Mouse (Mus musculus): ENCODE measurements around the gene Pnmal2.
A peak's percentile ranks its signal among the peaks of the same experiment; 100 is the strongest.

Gene Pnmal2

GRCm38 (mm10) chr7:16944061-16944807, at the start of gene Pnmal2:
TSS of gene Pnmal2 (plus strand) at chr7:16944682.
- DNase-seq (ENCODE audit: low spot score) = peak; percentile 83

GRCm38 (mm10) chr7:16895000-16895399, 49.5 kb upstream of the Pnmal2 start:
- DNase-seq (ENCODE audit: low spot score) = no peak

DNA sequence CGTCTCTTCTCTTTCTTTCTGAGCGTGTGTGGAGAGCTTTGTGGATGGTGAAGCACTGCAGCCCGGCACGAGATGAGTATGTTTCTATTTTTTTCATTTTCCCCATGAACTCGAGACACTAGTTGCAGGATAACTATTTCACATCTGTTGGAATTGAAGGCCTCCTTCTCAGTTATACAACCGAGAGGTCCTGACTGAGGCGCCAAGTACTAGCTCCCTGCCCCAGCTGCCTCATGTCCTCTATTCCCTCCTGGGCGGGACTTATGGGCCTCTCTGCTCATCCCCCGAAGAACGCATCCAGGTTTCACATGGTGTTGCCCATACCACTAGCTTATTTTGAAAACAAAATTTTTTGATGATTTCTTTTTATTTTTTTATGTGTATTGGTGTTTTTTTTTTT, 49.0 kb upstream of the Pnmal2 start:
- DNase-seq (ENCODE audit: low spot score) = no peak

DNA sequence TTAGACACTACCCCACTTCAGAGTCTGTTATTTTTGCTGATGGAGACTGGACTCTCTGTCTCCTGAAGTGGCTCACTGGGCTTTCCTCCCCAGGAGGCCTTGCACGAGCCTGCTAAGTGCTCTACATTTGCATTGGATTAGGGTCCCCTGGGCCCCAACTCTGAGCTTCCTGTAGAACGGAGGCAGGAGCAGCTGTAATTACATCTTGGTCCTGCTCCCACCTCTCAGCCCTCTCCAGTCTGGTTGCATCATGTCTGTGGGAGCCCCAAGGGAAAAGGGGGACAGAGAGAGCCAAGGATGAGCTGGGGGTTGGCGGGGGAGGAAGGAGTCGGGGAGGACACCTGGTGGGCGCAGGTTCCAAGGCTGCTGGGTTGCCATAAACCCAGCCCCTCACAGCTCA, 44.0 kb upstream of the Pnmal2 start:
- DNase-seq (ENCODE audit: low spot score) = no peak

GRCm38 (mm10) chr7:16903439-16903955, 41.0 kb upstream of the Pnmal2 start:
- no peak for DNase-seq (ENCODE audit: low spot score)

DNA sequence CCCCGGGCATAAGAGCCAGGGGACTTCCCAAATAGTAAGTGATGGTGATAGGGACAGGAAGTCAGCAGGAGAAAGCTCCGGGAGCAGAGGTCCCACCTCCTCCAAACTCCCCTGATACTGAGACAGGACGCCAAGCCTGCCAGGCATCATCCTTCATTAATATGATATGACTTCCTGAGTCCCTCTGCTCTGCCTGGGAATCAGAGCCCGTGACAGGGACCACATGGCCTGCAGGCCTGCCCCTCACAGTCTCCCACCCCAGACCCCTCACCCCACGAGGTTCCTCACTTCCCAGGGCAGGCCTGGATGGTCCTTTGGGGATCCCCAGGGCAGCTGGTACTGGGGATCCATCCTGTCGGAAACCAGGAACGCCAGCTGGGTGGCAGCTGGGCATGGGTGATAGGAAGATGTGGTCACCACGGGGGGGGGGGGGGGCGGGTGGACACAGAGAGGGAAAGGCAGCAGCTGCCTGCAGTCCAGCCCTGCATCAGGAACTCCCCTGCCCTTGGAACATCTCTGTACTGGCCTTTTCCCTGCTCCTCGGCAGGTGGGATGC, 40.3 kb upstream of the Pnmal2 start:
- no peak for DNase-seq (ENCODE audit: low spot score)

- DNase-seq (ENCODE audit: low spot score) = no peak
These were observed 38.9 kb upstream of the Pnmal2 start for GRCm38 (mm10) chr7:16905491-16906021.

- DNase-seq (ENCODE audit: low spot score) = no peak
These were observed 38.2 kb upstream of the Pnmal2 start, which contains the start of gene Ptgir for GRCm38 (mm10) chr7:16906281-16906680. TSS of gene Ptgir (plus strand) at chr7:16906490.

DNA sequence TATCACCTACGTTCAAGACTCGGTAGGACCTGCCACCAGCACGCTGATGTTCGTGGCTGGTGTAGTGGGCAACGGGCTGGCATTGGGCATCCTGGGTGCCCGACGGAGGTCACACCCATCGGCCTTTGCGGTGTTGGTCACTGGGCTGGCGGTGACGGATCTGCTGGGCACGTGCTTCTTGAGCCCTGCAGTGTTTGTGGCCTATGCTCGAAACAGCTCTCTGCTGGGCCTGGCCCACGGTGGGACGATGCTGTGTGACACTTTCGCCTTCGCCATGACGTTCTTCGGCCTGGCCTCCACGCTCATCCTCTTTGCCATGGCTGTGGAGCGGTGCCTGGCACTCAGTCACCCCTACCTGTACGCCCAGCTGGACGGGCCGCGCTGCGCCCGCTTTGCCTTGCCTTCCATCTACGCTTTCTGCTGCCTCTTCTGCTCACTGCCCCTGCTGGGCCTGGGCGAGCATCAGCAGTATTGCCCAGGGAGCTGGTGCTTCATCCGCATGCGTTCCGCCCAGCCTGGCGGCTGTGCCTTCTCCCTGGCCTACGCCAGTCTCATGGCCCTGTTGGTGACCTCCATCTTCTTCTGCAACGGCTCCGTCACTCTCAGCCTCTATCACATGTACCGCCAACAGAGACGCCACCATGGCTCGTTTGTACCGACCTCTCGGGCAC, 37.5 kb upstream of the Pnmal2 start:
- no peak for DNase-seq (ENCODE audit: low spot score)

DNA sequence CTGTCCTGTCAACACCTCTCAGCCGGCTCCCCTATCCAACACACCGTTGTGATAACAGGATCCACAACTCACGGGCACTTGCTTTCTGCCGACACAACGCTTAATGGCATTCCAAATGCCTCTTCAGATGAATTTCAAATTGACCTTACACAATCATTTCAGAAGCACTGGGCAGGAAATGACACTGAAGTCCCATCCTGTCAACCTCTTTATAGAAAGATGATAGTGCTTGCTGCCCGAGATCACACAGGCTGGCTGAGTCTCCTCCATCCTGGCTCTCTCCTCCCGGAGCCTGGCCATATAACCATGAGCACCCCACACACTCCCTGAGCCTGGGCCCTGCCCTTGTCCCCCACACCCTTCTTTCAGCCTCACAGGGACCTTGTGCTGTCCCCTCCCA, 36.6 kb upstream of the Pnmal2 start:
- DNase-seq (ENCODE audit: low spot score) = no peak

DNA sequence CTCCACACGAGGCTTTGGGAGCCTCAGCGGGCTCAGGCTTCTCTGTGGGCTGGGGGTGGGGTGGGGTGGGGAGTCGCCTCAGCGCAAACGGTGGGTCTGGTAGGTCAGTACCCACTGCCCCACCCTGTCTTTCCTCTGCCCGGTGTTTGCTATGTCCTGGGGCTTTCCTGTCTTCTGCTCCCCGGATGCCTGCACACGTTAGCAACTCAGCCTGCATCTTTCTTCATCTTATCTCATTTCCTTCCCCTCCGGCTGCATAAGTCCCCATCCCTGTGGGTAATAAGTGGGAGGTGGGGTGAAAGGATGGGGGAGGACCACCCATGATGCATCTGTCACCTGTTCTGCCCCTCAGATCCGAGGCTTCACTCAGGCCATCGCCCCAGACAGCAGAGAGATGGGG, 36.1 kb upstream of the Pnmal2 start:
- no peak for DNase-seq (ENCODE audit: low spot score)

GRCm38 (mm10) chr7:16908859-16909258, 35.6 kb upstream of the Pnmal2 start:
- DNase-seq (ENCODE audit: low spot score) = no peak

DNA sequence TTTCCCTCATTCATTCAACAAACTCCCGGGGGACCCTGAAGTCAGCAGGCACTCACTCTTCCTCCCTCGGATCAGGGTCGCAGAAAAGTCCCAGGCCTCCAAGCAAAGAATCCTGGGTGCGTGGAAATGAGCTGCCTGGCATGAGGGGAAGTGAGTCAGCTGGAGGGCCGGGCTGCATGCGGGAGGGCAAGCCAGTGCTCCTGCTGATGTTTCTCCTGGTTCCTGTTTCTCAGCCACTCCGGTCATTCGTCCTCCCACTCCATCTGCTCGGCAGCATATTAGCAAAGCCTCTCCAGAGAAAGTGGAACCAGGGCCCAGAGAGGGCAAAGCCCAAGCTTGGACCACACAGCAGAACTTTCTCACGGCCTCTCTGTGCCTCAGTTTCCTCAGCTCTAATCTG, 34.6 kb upstream of the Pnmal2 start:
- no peak for DNase-seq (ENCODE audit: low spot score)

- DNase-seq (ENCODE audit: low spot score) = no peak
These were observed 32.6 kb upstream of the Pnmal2 start for GRCm38 (mm10) chr7:16911904-16912303.

DNA sequence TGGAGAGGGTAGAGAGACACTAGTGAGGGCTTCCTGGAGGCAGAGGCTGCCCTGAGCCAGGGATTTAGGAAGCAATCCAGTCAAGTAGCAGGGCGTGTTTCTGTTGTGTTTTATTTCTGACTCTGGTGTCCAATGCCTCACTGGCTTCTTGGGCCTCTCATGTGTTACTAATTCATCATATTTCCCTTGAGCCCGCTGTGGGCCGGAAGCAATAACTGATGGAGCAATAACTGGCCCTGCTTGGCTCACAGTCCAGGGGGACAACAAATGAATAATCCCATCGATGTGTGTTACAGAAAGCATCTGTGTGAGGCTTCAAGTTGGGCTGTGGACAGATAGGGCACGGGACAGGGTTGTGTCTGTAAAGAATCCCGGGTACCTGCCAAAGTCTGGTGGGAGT, 32.1 kb upstream of the Pnmal2 start:
- no peak for DNase-seq (ENCODE audit: low spot score)

- DNase-seq (ENCODE audit: low spot score) = no peak
These were observed 30.6 kb upstream of the Pnmal2 start for GRCm38 (mm10) chr7:16913806-16914452.

DNA sequence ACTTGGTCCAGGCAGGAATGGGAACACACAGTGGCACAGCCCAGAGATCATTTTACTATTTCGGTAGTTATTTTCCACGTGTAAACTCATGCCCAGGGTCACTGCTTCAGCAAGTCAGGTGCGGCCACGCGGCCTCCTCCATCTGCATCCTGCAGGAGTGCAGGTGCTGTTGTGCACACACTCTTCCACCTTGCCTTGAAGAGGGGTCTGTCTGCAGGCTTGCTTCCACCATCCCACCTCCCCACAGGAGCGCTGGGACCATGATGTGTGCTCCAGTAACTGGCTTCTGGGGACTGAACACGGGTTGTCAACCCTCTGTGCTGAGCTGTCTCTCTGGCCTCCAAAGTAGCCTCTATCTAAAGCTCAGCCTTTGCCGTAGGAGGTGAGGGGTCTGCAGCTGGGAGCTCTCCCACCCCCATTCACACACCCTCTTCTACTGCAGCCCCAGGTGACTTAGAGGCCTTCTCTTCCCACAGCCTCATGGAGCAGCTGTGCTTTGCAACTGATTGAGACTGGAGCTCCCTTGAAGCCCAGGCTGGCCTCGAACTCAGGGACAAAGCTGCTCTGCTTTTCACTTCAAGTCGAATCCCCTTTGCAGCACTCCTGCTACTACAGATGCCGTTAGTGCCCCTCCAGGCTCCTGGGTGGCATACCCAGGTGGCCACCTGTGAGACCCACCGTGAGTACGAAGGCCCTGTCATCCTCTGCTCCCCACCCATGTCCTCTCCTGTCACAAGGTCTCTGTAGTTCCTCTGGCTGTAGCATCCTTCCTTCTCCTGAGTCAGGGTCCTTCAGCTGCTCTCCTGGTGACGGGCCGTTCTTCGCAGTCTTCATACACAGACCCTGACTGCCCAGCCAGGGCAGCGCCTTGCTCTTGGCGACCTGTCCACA, 29.8 kb upstream of the Pnmal2 start:
- no peak for DNase-seq (ENCODE audit: low spot score)

DNA sequence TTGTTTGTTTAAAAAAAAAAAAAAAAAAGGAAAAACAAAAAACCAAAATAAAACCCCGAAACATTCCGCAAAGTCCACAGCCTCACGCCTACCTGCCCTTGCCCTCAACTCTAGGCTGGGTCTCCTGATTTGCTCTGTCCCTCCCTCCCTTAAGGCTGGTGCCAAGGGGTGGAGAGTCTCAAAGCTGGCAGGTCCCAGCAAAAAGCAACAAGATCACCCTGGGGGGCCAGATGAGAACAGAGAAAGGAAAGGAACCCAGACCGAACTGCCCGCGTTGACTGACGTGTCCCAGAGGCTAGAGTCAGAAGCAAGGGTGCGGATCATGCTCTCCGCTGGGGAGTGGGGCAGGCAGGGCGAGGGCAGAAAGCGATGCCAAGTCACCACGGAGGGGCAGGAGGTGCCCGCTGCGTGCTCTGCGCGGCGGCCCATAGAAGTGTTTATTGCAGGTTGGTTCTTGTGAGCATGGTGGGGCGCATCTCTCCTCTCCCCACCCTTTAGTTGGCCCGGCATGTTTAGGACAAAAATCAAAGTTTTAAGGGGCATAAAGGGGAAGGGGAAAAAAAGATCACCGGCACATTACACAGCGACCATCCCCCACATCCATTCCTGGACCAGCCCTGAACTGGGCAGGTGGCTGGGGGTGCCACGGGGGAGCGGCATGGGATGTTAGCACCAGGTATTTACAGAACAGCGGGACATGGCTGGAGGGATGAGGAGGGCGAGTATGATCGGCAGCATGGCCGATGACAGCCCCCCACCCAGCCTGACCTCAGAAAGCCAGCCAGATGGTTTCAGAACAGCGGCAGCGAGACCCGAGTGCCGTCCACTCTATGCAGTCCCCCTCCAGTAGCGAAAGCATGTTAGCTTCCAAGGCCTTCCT, 28.8 kb upstream of the Pnmal2 start:
- DNase-seq (ENCODE audit: low spot score) = no peak

DNA sequence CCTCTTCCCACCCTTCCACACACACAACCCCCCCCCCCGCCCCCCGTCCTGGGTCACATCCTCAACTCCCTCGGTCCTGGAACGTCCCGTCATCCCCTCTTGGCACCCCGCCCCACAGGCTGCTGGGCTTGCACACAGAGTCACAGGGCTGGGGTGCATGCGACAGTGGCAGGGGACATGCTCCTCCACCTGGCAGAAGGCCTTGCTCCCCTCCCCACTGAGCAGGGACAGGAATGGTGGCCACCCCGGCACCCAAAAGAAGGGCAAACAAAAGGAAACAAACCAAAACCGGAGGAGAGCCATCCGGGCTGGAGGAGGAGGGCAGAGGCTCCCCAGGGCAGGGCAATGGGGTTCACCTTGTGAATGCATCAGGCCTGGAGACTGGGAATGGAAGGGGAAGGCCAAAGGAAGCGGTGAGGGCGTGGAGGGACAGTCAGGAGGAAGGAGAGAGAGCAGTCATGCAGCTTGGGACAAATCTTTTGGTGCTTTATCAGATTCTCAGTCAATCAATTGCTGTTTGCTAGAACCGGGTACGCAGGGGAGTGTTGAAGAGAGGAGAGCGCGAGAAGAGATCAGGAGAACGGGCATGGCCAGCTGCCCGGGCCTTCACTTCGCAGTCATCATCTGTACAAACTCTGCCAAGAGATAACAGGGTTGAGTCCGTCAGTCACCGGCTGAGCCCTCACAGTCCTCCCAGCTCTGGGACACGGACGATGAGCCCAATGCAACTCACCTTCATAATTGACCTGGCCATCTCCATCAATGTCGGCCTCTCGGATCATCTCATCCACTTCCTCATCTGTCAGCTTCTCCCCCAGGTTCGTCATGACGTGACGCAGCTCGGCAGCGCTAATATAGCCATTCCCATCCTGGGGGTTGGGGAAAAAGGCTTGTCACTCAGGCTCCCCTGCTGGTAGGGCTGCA, 27.9 kb upstream of the Pnmal2 start:
- no peak for DNase-seq (ENCODE audit: low spot score)
